Mouse (Mus musculus) urinary bladder, postnatal 25 days (tissue): ENCODE data around the gene Gpatch2.

Experiments used
- DNase-seq: peaks from one replicate; pipeline ENCODE4 v3.0.0; 2022; ENCODE audit warnings: low spot score

The Gpatch2 gene

GRCm38 (mm10) chr1:187244734-187245133 lies 29.4 kb downstream of the Gpatch2 start:
- DNase-seq: no peak

- no peak for DNase-seq
Measured at GRCm38 (mm10) chr1:187250741-187251262, 35.5 kb downstream of the Gpatch2 start.

GRCm38 (mm10) chr1:187258756-187259155 lies 43.4 kb downstream of the Gpatch2 start:
- no peak for DNase-seq

- no peak for DNase-seq
Measured at GRCm38 (mm10) chr1:187267601-187268000, 52.3 kb downstream of the Gpatch2 start.

GRCm38 (mm10) chr1:187270318-187271247 lies 55.3 kb downstream of the Gpatch2 start:
- DNase-seq: no peak

- DNase-seq: no peak
Measured at GRCm38 (mm10) chr1:187277324-187277723, 62.0 kb downstream of the Gpatch2 start.

GRCm38 (mm10) chr1:187278472-187278871 lies 63.2 kb downstream of the Gpatch2 start:
- no peak for DNase-seq

- DNase-seq: no peak
Measured at GRCm38 (mm10) chr1:187279776-187280175, 64.5 kb downstream of the Gpatch2 start.

GRCm38 (mm10) chr1:187282321-187282720 lies 67.0 kb downstream of the Gpatch2 start:
- DNase-seq: no peak

GRCm38 (mm10) chr1:187282804-187283203 lies 67.5 kb downstream of the Gpatch2 start:
- DNase-seq: no peak

GRCm38 (mm10) chr1:187285735-187286134 lies 70.4 kb downstream of the Gpatch2 start:
- no peak for DNase-seq

- no peak for DNase-seq
Measured at GRCm38 (mm10) chr1:187286411-187286810, 71.1 kb downstream of the Gpatch2 start.

GRCm38 (mm10) chr1:187286924-187287323 lies 71.6 kb downstream of the Gpatch2 start:
- DNase-seq: no peak

- DNase-seq: no peak
Measured at GRCm38 (mm10) chr1:187290186-187290585, 74.9 kb downstream of the Gpatch2 start.

GRCm38 (mm10) chr1:187291480-187292394 lies 76.4 kb downstream of the Gpatch2 start:
- no peak for DNase-seq

GRCm38 (mm10) chr1:187292395-187292749 lies 77.1 kb downstream of the Gpatch2 start:
- DNase-seq: no peak

GRCm38 (mm10) chr1:187293233-187293632 lies 77.9 kb downstream of the Gpatch2 start:
- no peak for DNase-seq

GRCm38 (mm10) chr1:187294522-187294921 lies 79.2 kb downstream of the Gpatch2 start:
- no peak for DNase-seq

GRCm38 (mm10) chr1:187295038-187295559 lies 79.8 kb downstream of the Gpatch2 start:
- no peak for DNase-seq

GRCm38 (mm10) chr1:187295711-187296110 lies 80.4 kb downstream of the Gpatch2 start:
- DNase-seq: no peak

GRCm38 (mm10) chr1:187299236-187299635 lies 83.9 kb downstream of the Gpatch2 start:
- no peak for DNase-seq

- no peak for DNase-seq
Measured at GRCm38 (mm10) chr1:187300626-187301025, 85.3 kb downstream of the Gpatch2 start.
